Mouse (Mus musculus): ENCODE results near the gene Tmem167b. TPM values are rescaled to one million over a fixed set of nuclear protein-coding genes. Genes with fewer than 3 reads are reported as not detected.
A peak's percentile ranks its signal among the peaks of the same experiment; 100 is the strongest.

The Tmem167b gene
- polyA plus RNA-seq, 1 experiment from 2014 or later: 59.4 TPM

DNA sequence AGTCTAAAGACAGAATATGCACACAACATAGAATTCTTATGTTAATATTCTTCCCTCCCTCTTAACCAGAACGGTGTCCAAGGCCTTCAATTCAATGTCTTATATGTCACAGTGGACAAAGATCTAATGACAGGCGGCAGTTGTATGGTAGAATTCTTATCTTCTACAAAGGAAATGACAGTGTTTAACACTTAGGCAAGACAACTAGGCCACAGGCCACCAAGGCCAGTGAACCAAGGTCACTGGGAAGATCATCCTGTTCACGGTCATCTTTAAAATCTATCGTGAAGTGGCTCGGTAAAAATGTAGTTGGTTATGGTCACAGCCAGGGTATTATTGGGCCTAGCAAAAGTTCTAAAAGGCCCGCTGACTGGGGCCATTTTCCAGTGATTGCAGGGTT is 28.3 kb downstream of the Tmem167b start, which contains the start of gene 1700013F07Rik:
Gene 1700013F07Rik (plus strand): TSS at position 200 of the 400 bp plus-strand sequence.
- 86% methylated on average over 6 of the region's 6 CpGs for WGBS
- Histone ChIP-seq H3K36me3 (replicated peaks) (no peaks in the 10 kb centered on the region), H3K4me3 (replicated peaks) (no peak within 1 kb of the TSS), H3K4me2 (no peak within 1 kb of the TSS), H3K4me1 (peaks cover 14% of the 10 kb centered on the region), H3K9me3 (no peaks in the 10 kb centered on the region), H3K27ac (no peak within 1 kb of the TSS), H3K9ac (no peak within 1 kb of the TSS), H3K27me3 (peaks cover 18% of the 10 kb centered on the region)
- ATAC-seq (ENCODE audit: low FRiP score): no peak

DNA sequence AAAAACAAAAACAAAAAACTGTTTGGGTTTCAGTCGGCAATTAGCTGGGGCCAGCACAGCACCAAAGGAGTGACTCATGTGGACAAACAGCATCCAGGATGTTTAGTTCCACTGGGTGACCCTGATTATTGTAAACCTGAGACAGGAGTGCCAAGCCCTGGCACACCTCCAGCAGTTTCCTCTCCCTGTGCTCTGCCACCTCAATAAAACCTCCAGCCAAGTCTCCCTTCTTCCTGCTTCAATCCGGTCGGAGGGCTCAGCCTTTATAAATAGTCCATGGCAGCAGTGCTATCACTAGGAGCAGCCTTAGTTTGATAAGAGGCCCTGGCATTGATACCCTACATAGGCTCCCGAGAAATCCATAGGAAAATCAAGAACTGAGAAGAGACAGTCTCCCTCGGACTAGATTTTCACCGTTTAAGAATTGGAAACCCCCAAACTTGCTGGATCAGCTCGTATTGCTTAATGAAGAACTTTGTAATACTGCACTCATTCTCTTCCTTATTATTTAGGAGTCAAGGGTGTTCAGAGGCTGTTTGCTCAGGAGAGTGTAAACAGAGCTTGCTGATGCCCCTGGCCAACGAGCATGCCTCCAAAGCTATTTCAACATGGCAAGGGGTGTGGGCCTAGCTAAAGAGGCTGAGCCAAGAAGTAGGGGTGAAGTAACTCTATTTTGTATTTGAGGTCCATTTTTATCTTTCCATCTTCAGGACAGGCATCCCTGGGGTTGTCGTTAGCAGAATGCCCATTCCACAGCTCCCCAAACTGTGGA is 29.0 kb downstream of the Tmem167b start:
- H3K27ac ChIP-seq: no peak overlapping the region
- no peaks in the 10 kb centered on the region for H3K9me3 ChIP-seq
- ATAC-seq (ENCODE audit: low FRiP score): no peak
- no peak overlapping the region for H3K9ac ChIP-seq
- H3K27me3 ChIP-seq: peaks cover 18% of the 10 kb centered on the region
- H3K4me1 ChIP-seq: peaks cover 14% of the 10 kb centered on the region
- H3K4me2 ChIP-seq: no peak overlapping the region
- no peak overlapping the region for H3K4me3 ChIP-seq (replicated peaks)
- WGBS: 82% methylated on average over 9 of the region's 9 CpGs
- H3K36me3 ChIP-seq (replicated peaks): no peaks in the 10 kb centered on the region

DNA sequence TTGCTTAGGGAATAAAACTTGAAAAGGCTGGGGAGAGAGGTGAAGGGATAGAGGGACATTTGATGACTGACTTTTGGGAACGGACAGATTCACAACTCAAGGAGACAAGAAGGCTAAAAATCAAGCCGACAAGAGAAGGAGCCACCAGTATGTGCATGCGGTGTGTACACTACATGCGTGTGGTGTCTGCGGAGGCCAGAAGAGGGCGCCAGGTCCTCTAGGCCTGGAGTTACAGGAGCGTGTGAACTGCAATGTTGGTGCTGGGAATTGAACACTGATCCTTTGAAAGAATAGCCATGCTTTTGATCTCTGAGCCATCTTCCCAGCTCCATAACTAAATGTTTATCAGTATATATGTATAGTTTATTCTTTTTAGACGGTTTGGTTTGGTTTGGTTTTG is 33.8 kb downstream of the Tmem167b start:
- H3K27me3 ChIP-seq: no peaks in the 10 kb centered on the region; the same call in 1 of the 2 replicates
- no peak overlapping the region for H3K27ac ChIP-seq
- no peak overlapping the region for H3K4me3 ChIP-seq (replicated peaks)
- WGBS: 93% methylated on average over 8 of the region's 8 CpGs
- no peaks in the 10 kb centered on the region for H3K4me1 ChIP-seq
- no peaks in the 10 kb centered on the region for H3K9me3 ChIP-seq
- no peak overlapping the region for H3K4me2 ChIP-seq
- H3K36me3 ChIP-seq (replicated peaks): no peaks in the 10 kb centered on the region
- H3K9ac ChIP-seq: no peak overlapping the region
- ATAC-seq (ENCODE audit: low FRiP score): no peak

DNA sequence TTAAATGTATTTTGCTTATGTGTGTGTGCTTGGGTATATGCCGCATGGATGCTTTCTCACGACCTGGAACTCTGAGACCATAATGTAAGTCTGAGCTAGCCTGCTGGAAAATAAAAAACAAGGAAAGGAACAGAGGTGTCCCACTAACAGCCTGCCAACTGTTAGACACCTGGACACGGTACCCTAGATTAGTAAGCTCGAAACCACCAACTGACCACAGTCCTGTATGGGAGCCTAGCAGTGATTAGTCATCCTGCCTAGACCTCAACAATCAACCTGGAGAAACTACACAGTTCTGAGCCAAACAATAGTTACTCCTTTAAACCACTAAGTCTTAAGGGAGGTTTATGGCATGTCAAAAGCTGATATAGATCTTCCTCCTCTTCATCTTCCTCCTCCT is 38.9 kb downstream of the Tmem167b start:
- Histone ChIP-seq H3K4me1 (no peaks in the 10 kb centered on the region), H3K36me3 (replicated peaks) (no peaks in the 10 kb centered on the region), H3K27me3 (no peaks in the 10 kb centered on the region), H3K9me3 (no peaks in the 10 kb centered on the region), H3K4me2 (no peak overlapping the region), H3K9ac (no peak overlapping the region), H3K4me3 (replicated peaks) (no peak overlapping the region), H3K27ac (no peak overlapping the region)
- no peak for ATAC-seq (ENCODE audit: low FRiP score)
- WGBS: 88% methylated on average over 4 of the region's 4 CpGs

DNA sequence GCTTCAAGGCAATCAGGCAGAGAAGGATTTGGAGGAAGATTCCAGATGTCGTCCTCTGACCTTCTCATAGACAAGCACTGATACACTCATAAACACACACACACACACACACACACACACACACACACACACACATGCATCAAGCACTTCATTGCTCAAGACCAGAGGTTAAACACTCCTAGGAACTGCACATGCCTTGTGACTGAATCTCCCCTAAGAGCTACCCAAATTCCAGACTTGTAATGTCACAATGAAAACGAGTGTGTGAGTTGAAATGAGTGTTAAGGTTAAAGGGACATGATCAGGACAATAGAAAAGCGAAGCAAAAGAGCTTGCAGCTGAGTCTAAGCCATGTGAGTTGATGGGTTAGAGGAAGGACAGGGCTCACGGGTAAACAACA is 44.0 kb downstream of the Tmem167b start:
- no peaks in the 10 kb centered on the region for H3K27me3 ChIP-seq
- H3K4me2 ChIP-seq: no peak overlapping the region
- H3K36me3 ChIP-seq (replicated peaks): no peaks in the 10 kb centered on the region
- ATAC-seq (ENCODE audit: low FRiP score): no peak
- H3K27ac ChIP-seq: no peak overlapping the region
- no peaks in the 10 kb centered on the region for H3K4me1 ChIP-seq
- H3K4me3 ChIP-seq (replicated peaks): no peak overlapping the region
- H3K9me3 ChIP-seq: no peaks in the 10 kb centered on the region
- 61% methylated on average over 4 of the region's 4 CpGs for WGBS
- H3K9ac ChIP-seq: no peak overlapping the region

DNA sequence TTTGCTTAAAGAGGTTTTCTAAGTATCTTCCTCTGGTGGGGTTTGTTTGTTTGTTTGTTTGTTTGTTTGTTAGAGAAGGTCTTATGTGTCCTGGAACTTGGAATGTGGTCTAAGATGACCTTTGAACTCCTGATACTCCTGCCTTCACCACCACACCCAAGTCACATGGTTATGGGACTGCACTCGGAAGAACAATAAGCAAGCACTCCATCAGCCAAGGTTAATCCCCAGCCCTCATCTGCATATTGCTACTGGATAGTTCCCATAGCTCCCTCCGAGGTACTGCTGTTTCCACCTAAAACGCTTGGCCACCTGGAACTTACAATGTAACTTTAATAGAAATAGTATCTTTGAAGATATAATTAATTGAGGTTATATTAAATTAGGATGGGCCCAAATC is 48.8 kb downstream of the Tmem167b start:
- Histone ChIP-seq H3K36me3 (replicated peaks) (no peaks in the 10 kb centered on the region), H3K27me3 (peaks cover 8% of the 10 kb centered on the region; the same call in 1 of the 2 replicates), H3K4me3 (replicated peaks) (no peak overlapping the region), H3K27ac (no peak overlapping the region), H3K9ac (no peak overlapping the region), H3K4me1 (peaks cover 20% of the 10 kb centered on the region), H3K4me2 (no peak overlapping the region), H3K9me3 (no peaks in the 10 kb centered on the region)
- 65% methylated on average over 3 of the region's 3 CpGs for WGBS
- ATAC-seq (ENCODE audit: low FRiP score): no peak

DNA sequence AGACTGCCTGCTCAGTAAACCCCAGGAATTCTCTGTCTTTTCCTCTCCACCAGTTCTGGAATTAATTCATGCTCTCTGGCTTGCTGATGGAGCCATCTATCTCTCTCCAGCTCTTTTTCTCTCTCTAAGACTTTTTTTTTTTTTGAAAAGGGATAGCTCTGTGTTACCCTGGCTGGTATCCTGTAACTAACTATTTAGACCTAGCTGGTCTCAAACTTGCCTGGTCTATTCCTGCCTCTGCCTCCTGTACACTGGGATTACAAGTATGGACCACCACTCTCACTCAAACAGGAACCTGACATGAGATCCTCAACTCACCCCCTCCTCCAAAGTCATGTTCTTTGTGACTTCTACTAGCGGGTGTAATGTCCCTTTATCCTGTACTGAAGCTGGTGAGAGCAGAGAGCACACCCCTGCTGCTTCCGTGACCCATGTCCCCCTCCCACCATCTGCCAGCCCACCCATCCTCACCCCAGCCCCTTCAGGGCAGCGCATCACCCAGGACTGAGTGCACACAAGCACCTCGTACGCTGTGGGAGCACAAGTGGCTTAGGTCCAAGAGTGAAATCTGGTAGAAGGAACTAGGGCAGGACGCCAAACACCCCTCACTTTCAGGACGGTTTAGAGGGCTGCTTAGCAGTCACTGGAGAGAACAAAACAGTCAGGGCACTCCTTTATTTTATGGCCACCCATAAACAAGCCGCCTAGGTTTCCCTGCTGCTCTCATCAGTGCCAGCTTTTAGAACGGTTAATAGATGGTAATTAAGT is 51.4 kb downstream of the Tmem167b start:
- Histone ChIP-seq H3K4me1 (peaks cover 24% of the 10 kb centered on the region), H3K27me3 (peaks cover 8% of the 10 kb centered on the region; the same call in 1 of the 2 replicates), H3K4me2 (peak overlapping the region; percentile 19; the same call in 1 of the 2 replicates), H3K9me3 (no peaks in the 10 kb centered on the region), H3K27ac (peak overlapping the region; percentile 75), H3K36me3 (replicated peaks) (no peaks in the 10 kb centered on the region), H3K9ac (no peak overlapping the region), H3K4me3 (replicated peaks) (no peak overlapping the region)
- WGBS: 10% methylated on average over 9 of the region's 9 CpGs
- ATAC-seq (ENCODE audit: low FRiP score): peak; percentile 66

DNA sequence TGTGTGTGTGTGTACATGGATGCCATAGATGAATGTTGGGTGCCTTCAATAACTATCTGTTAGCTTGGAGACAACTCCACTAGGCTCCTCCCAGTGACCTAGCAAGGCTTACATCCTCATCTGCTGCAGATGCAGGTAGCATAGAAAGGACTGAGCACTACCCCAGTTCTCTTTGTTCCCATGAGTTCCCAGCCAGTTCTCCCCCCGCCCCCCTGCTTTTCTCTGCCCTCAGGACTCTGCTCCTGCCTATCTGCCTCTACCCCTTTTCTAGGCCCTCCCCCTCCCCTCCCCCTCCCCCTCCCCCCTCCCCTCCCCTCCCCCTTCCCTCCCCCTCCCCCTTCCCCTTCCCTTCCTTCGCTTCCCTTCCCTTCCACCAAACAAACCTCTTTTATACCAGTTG is 52.1 kb downstream of the Tmem167b start:
- H3K9ac ChIP-seq: no peak overlapping the region

DNA sequence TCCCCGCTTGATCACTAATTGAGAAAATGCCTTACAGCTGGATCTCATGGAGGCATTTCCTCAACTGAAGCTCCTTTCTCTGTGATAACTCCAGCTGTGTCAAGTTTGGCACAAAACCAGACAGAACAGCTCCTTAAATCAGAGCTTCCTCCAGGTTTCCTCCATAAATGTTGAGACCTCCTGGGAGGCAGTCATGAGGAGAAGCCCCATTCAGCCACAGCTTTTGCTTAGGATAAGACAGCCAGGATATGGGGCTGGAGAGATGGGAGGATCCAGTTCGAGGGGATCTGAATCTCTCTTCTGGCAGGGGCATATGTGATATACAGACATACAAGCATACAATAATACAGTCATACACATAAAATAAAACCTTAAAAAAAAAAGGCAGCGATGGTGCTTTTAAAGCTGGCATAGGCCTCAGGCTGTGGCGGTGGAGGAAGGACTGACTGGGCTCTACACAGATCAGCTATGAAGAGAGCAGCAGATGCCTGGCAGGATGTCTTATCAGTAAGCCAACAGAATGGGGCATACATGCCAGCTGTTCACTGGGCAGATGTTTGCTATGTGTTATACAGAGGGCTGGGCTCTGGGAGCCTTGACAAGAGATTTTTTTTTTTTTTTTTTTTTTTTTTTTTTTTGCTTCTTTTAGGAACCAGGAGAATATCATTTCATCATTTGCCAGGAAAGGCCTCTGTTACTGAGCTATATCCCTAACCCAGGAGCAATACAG is 53.4 kb downstream of the Tmem167b start:
- Histone ChIP-seq H3K9ac (no peak overlapping the region), H3K4me1 (peaks cover 24% of the 10 kb centered on the region), H3K9me3 (no peaks in the 10 kb centered on the region), H3K4me3 (replicated peaks) (no peak overlapping the region), H3K27me3 (peaks cover 8% of the 10 kb centered on the region; the same call in 1 of the 2 replicates), H3K36me3 (replicated peaks) (no peaks in the 10 kb centered on the region), H3K27ac (no peak overlapping the region), H3K4me2 (no peak overlapping the region)
- 80% methylated on average over 4 of the region's 4 CpGs for WGBS
- no peak for ATAC-seq (ENCODE audit: low FRiP score)

More for the DNA sequence above, 52.1 kb downstream of the Tmem167b start:
- H3K4me1 ChIP-seq: peaks cover 24% of the 10 kb centered on the region
- ATAC-seq (ENCODE audit: low FRiP score): no peak
- H3K9me3 ChIP-seq: no peaks in the 10 kb centered on the region
- peaks cover 8% of the 10 kb centered on the region; the same call in 1 of the 2 replicates for H3K27me3 ChIP-seq
- WGBS: 45% methylated on average over 2 of the region's 2 CpGs
- H3K4me2 ChIP-seq: no peak overlapping the region
- H3K4me3 ChIP-seq (replicated peaks): no peak overlapping the region
- no peaks in the 10 kb centered on the region for H3K36me3 ChIP-seq (replicated peaks)
- H3K27ac ChIP-seq: no peak overlapping the region

Small RNA genes within 50 kb of the gene (microRNA-seq; reads per million reads assigned to microRNA genes)
- not detected for gene Gm22860

Other genes starting within 250 kb of the Tmem167b start
- gene Mybphl, start 197.6 kb downstream of the Tmem167b start, polyA plus RNA-seq (2016; fragmentation: Nextera tagmentation; extraction: Ambion mirVana): 0.15 and 0.31 TPM in 2 replicates
- gene Psrc1, start 178.6 kb downstream of the Tmem167b start, polyA plus RNA-seq (2016; fragmentation: Nextera tagmentation; extraction: Ambion mirVana): 82.6 and 83.1 TPM in 2 replicates
- gene Celsr2, start 146.9 kb downstream of the Tmem167b start, polyA plus RNA-seq (2016; fragmentation: Nextera tagmentation; extraction: Ambion mirVana): 60.4 and 61.3 TPM in 2 replicates
- gene Sars, start 117.3 kb downstream of the Tmem167b start, polyA plus RNA-seq (2016; fragmentation: Nextera tagmentation; extraction: Ambion mirVana): 186 and 205 TPM in 2 replicates
- 0.76 and 1.2 TPM in 2 replicates for gene 1700013F07Rik, start 28.3 kb downstream of the Tmem167b start, polyA plus RNA-seq (2016; fragmentation: Nextera tagmentation; extraction: Ambion mirVana)
- 3.7 and 5.9 TPM in 2 replicates for gene 5330417C22Rik, start 25.9 kb downstream of the Tmem167b start, polyA plus RNA-seq (2016; fragmentation: Nextera tagmentation; extraction: Ambion mirVana)
- 55.7 and 58.5 TPM in 2 replicates for gene Taf13, start 9.2 kb upstream of the Tmem167b start, polyA plus RNA-seq (2016; fragmentation: Nextera tagmentation; extraction: Ambion mirVana)
- 51.1 and 55.9 TPM in 2 replicates for gene Wdr47, start 28.8 kb upstream of the Tmem167b start, polyA plus RNA-seq (2016; fragmentation: Nextera tagmentation; extraction: Ambion mirVana)
- 65.5 and 71.0 TPM in 2 replicates for gene Clcc1, start 91.4 kb upstream of the Tmem167b start, polyA plus RNA-seq (2016; fragmentation: Nextera tagmentation; extraction: Ambion mirVana)
- 103 and 110 TPM in 2 replicates for gene Gpsm2, start 159.8 kb upstream of the Tmem167b start, polyA plus RNA-seq (2016; fragmentation: Nextera tagmentation; extraction: Ambion mirVana)
- 0.04 TPM in 1 of 2 replicates, not detected in the other for gene Aknad1, start 177.2 kb upstream of the Tmem167b start, polyA plus RNA-seq (2016; fragmentation: Nextera tagmentation; extraction: Ambion mirVana)